Mouse (Mus musculus): ENCODE data around the gene Trmt2a. TPM values are rescaled to one million over a fixed set of nuclear protein-coding genes. Genes with fewer than 3 reads are reported as not detected.

Trmt2a gene
- polyA plus RNA-seq, 1 experiment from 2014 or later, result 102 TPM

DNA sequence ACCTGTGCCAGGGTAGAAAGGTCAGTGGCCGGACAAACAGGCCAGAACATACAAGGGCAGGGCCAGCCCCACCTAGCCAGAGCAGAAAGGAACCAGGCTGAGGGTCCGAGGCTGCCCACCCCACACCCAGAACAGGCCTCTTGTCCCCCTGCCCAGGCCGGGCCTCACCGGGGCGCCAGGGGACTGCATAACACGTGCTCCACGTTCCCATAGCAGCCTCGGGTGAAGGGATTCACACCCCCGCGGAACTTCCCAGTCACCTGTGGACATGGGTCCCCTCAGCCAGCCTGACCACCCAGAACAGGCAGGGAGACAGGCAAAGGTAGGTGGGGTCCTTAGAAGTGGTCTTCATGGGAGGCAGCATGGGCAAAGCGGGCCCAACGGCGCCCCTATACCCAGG lies 21.3 kb upstream of the Trmt2a start:
- H3K4me3 ChIP-seq (ENCODE audit: low read depth, low read length), result no peak overlapping the region
- WGBS, result 93% methylated on average over 13 of the region's 13 CpGs

GRCm38 (mm10) chr16:18227897-18228422 lies 20.5 kb upstream of the Trmt2a start:
- no peaks in the 10 kb centered on the region for H3K9me3 ChIP-seq (replicated peaks; ENCODE audit: control insufficient read depth, low read length)
- H3K4me3 ChIP-seq (ENCODE audit: low read depth, low read length), result no peak overlapping the region
- H3K27ac ChIP-seq (replicated peaks; ENCODE audit: low read depth, low read length), result no peak overlapping the region
- H3K4me1 ChIP-seq (ENCODE audit: control insufficient read depth, insufficient read depth, low read length), result no peaks in the 10 kb centered on the region
- DNase-seq (ENCODE audit: low spot score) (no peak), ATAC-seq (replicated peaks; ENCODE audit: insufficient number of reproducible peaks, low FRiP score, low TSS enrichment, low read depth) (no peak)
- 93% methylated on average over 20 of the region's 20 CpGs for WGBS
- no peaks in the 10 kb centered on the region for H3K27me3 ChIP-seq (ENCODE audit: control insufficient read depth, insufficient read depth, low read length)
- H3K36me3 ChIP-seq (replicated peaks; ENCODE audit: control insufficient read depth, insufficient read depth, low read depth, low read length), result no peaks in the 10 kb centered on the region; the same call in 1 of the 2 replicates
- no peak overlapping the region for H3K9ac ChIP-seq (replicated peaks; ENCODE audit: low read length)
- H3K4me2 ChIP-seq (ENCODE audit: low read depth, low read length), result no peak overlapping the region

More for the DNA sequence above, 21.3 kb upstream of the Trmt2a start:
- Histone ChIP-seq H3K27me3 (ENCODE audit: control insufficient read depth, insufficient read depth, low read length) (no peaks in the 10 kb centered on the region), H3K4me2 (ENCODE audit: low read depth, low read length) (no peak overlapping the region), H3K36me3 (replicated peaks; ENCODE audit: control insufficient read depth, insufficient read depth, low read depth, low read length) (no peaks in the 10 kb centered on the region; the same call in 1 of the 2 replicates), H3K9ac (replicated peaks; ENCODE audit: low read length) (no peak overlapping the region), H3K9me3 (replicated peaks; ENCODE audit: control insufficient read depth, low read length) (no peaks in the 10 kb centered on the region), H3K4me1 (ENCODE audit: control insufficient read depth, insufficient read depth, low read length) (no peaks in the 10 kb centered on the region), H3K27ac (replicated peaks; ENCODE audit: low read depth, low read length) (no peak overlapping the region)
- no peak for ATAC-seq (replicated peaks; ENCODE audit: insufficient number of reproducible peaks, low FRiP score, low TSS enrichment, low read depth)
- no peak for DNase-seq (ENCODE audit: low spot score)

DNA sequence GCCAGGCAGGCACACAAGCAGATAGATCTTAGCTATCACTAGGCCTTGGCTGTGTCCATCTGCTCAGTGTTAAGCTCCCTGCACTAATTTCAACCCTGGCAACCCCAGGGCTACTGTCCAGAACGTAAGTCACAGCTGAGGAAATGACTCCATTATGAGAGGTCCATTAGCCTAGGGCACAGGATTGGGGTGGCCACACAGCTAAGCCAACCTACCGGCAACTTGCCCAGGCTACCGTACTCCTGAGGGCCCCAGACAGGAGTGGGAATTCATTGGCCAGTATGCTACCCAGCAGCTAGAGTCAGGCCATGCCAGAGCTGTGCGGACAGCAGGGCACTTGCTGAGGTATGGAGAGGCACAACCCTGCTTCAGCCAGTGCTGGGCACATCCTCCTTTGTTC lies 19.6 kb upstream of the Trmt2a start:
- Histone ChIP-seq H3K9ac (replicated peaks; ENCODE audit: low read length) (no peak overlapping the region), H3K9me3 (replicated peaks; ENCODE audit: control insufficient read depth, low read length) (no peaks in the 10 kb centered on the region), H3K4me1 (ENCODE audit: control insufficient read depth, insufficient read depth, low read length) (no peaks in the 10 kb centered on the region), H3K36me3 (replicated peaks; ENCODE audit: control insufficient read depth, insufficient read depth, low read depth, low read length) (no peaks in the 10 kb centered on the region; the same call in 1 of the 2 replicates), H3K4me2 (ENCODE audit: low read depth, low read length) (no peak overlapping the region), H3K27me3 (ENCODE audit: control insufficient read depth, insufficient read depth, low read length) (no peaks in the 10 kb centered on the region), H3K4me3 (ENCODE audit: low read depth, low read length) (no peak overlapping the region), H3K27ac (replicated peaks; ENCODE audit: low read depth, low read length) (no peak overlapping the region)
- DNase-seq (ENCODE audit: low spot score) (no peak), ATAC-seq (replicated peaks; ENCODE audit: insufficient number of reproducible peaks, low FRiP score, low TSS enrichment, low read depth) (no peak)
- 92% methylated on average over 4 of the region's 4 CpGs for WGBS

GRCm38 (mm10) chr16:18229622-18230021 lies 18.9 kb upstream of the Trmt2a start:
- Histone ChIP-seq H3K27me3 (ENCODE audit: control insufficient read depth, insufficient read depth, low read length) (no peaks in the 10 kb centered on the region), H3K9ac (replicated peaks; ENCODE audit: low read length) (no peak overlapping the region), H3K36me3 (replicated peaks; ENCODE audit: control insufficient read depth, insufficient read depth, low read depth, low read length) (no peaks in the 10 kb centered on the region; the same call in 1 of the 2 replicates), H3K9me3 (replicated peaks; ENCODE audit: control insufficient read depth, low read length) (no peaks in the 10 kb centered on the region), H3K4me2 (ENCODE audit: low read depth, low read length) (no peak overlapping the region), H3K4me1 (ENCODE audit: control insufficient read depth, insufficient read depth, low read length) (no peaks in the 10 kb centered on the region), H3K4me3 (ENCODE audit: low read depth, low read length) (no peak overlapping the region), H3K27ac (replicated peaks; ENCODE audit: low read depth, low read length) (no peak overlapping the region)
- DNase-seq (ENCODE audit: low spot score) (no peak), ATAC-seq (replicated peaks; ENCODE audit: insufficient number of reproducible peaks, low FRiP score, low TSS enrichment, low read depth) (no peak)
- WGBS, result 88% methylated on average over 11 of the region's 11 CpGs

GRCm38 (mm10) chr16:18230617-18231016 lies 17.9 kb upstream of the Trmt2a start:
- DNase-seq (ENCODE audit: low spot score), result no peak
- no peak overlapping the region for H3K4me2 ChIP-seq (ENCODE audit: low read depth, low read length)
- no peaks in the 10 kb centered on the region; the same call in 1 of the 2 replicates for H3K36me3 ChIP-seq (replicated peaks; ENCODE audit: control insufficient read depth, insufficient read depth, low read depth, low read length)
- H3K27me3 ChIP-seq (ENCODE audit: control insufficient read depth, insufficient read depth, low read length), result no peaks in the 10 kb centered on the region
- no peak overlapping the region for H3K27ac ChIP-seq (replicated peaks; ENCODE audit: low read depth, low read length)
- H3K9ac ChIP-seq (replicated peaks; ENCODE audit: low read length), result no peak overlapping the region
- 97% methylated on average over 6 of the region's 6 CpGs for WGBS
- no peak for ATAC-seq (replicated peaks; ENCODE audit: insufficient number of reproducible peaks, low FRiP score, low TSS enrichment, low read depth)
- H3K4me1 ChIP-seq (ENCODE audit: control insufficient read depth, insufficient read depth, low read length), result no peaks in the 10 kb centered on the region
- no peaks in the 10 kb centered on the region for H3K9me3 ChIP-seq (replicated peaks; ENCODE audit: control insufficient read depth, low read length)
- no peak overlapping the region for H3K4me3 ChIP-seq (ENCODE audit: low read depth, low read length)

- Histone ChIP-seq H3K27ac (replicated peaks; ENCODE audit: low read depth, low read length) (no peak overlapping the region), H3K36me3 (replicated peaks; ENCODE audit: control insufficient read depth, insufficient read depth, low read depth, low read length) (no peaks in the 10 kb centered on the region; the same call in 1 of the 2 replicates), H3K9ac (replicated peaks; ENCODE audit: low read length) (no peak overlapping the region), H3K4me2 (ENCODE audit: low read depth, low read length) (no peak overlapping the region), H3K4me3 (ENCODE audit: low read depth, low read length) (no peak overlapping the region), H3K4me1 (ENCODE audit: control insufficient read depth, insufficient read depth, low read length) (no peaks in the 10 kb centered on the region), H3K27me3 (ENCODE audit: control insufficient read depth, insufficient read depth, low read length) (no peaks in the 10 kb centered on the region), H3K9me3 (replicated peaks; ENCODE audit: control insufficient read depth, low read length) (no peaks in the 10 kb centered on the region)
- DNase-seq (ENCODE audit: low spot score) (no peak), ATAC-seq (replicated peaks; ENCODE audit: insufficient number of reproducible peaks, low FRiP score, low TSS enrichment, low read depth) (no peak)
- WGBS, result 78% methylated on average over 3 of the region's 3 CpGs
Measured at GRCm38 (mm10) chr16:18231047-18231446, 17.4 kb upstream of the Trmt2a start.

- Histone ChIP-seq H3K4me2 (ENCODE audit: low read depth, low read length) (no peak overlapping the region), H3K27me3 (ENCODE audit: control insufficient read depth, insufficient read depth, low read length) (no peaks in the 10 kb centered on the region), H3K4me3 (ENCODE audit: low read depth, low read length) (no peak overlapping the region), H3K36me3 (replicated peaks; ENCODE audit: control insufficient read depth, insufficient read depth, low read depth, low read length) (no peaks in the 10 kb centered on the region; the same call in 1 of the 2 replicates), H3K4me1 (ENCODE audit: control insufficient read depth, insufficient read depth, low read length) (no peaks in the 10 kb centered on the region), H3K27ac (replicated peaks; ENCODE audit: low read depth, low read length) (no peak overlapping the region), H3K9me3 (replicated peaks; ENCODE audit: control insufficient read depth, low read length) (no peaks in the 10 kb centered on the region), H3K9ac (replicated peaks; ENCODE audit: low read length) (no peak overlapping the region)
- no peak for DNase-seq (ENCODE audit: low spot score)
- ATAC-seq (replicated peaks; ENCODE audit: insufficient number of reproducible peaks, low FRiP score, low TSS enrichment, low read depth), result no peak
- WGBS, result 81% methylated on average over 4 of the region's 4 CpGs
Measured at GRCm38 (mm10) chr16:18231451-18231850, 17.0 kb upstream of the Trmt2a start.

DNA sequence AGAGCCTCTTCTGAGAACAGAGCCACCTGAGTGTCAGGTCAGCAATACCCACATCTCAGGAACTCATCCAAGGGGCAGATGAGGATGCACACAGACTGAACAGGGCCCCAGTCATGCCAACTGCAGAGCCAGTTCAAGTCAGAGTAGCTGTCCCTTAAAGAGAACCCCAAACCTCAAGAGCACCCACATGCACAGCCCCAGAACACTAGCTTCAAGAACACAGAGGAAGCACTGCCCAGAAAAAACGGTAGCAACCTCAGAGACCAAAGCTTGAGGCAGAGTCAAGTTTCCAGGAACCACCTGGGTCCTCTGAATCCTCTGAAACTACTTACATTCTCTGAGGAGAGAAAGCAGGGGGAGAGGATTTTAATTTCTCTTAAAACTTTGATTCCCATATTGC lies 15.0 kb upstream of the Trmt2a start:
- H3K4me3 ChIP-seq (ENCODE audit: low read depth, low read length), result no peak overlapping the region
- peaks cover 3% of the 10 kb centered on the region; the same call in 1 of the 2 replicates for H3K36me3 ChIP-seq (replicated peaks; ENCODE audit: control insufficient read depth, insufficient read depth, low read depth, low read length)
- no peak overlapping the region for H3K4me2 ChIP-seq (ENCODE audit: low read depth, low read length)
- DNase-seq (ENCODE audit: low spot score), result no peak
- no peaks in the 10 kb centered on the region for H3K27me3 ChIP-seq (ENCODE audit: control insufficient read depth, insufficient read depth, low read length)
- WGBS, result 50% methylated on average over 1 of the region's 1 CpGs
- H3K27ac ChIP-seq (replicated peaks; ENCODE audit: low read depth, low read length), result no peak overlapping the region
- no peak overlapping the region; the same call in 1 of the 2 replicates for H3K9ac ChIP-seq (replicated peaks; ENCODE audit: low read length)
- no peaks in the 10 kb centered on the region for H3K4me1 ChIP-seq (ENCODE audit: control insufficient read depth, insufficient read depth, low read length)
- H3K9me3 ChIP-seq (replicated peaks; ENCODE audit: control insufficient read depth, low read length), result no peaks in the 10 kb centered on the region
- no peak for ATAC-seq (replicated peaks; ENCODE audit: insufficient number of reproducible peaks, low FRiP score, low TSS enrichment, low read depth)
